Mouse (Mus musculus) liver, embryonic 11.5 days (tissue): ENCODE results near the gene Plekhj1. TPM values are rescaled to one million over a fixed set of nuclear protein-coding genes. Genes with fewer than 3 reads are reported as not detected.

Experiments
- ATAC-seq: fragments of 200-750 bp; cut with Nextera tagmentation; replicated peaks from 2 replicates; pipeline ENCODE4 v1.8.0; 2017; ENCODE audit warnings: moderate number of reproducible peaks, mild to moderate bottlenecking, moderate TSS enrichment, moderate library complexity; ENCODE audit not compliant: low FRiP score
- DNase-seq: peaks from one replicate; pipeline ENCODE4 v3.0.0-alpha.2; 2017; ENCODE audit warnings: low spot score
- H3K27ac ChIP-seq: fragments of 300-500 bp; sonication (generic); 2 replicates; pipeline ENCODE4 v1.5.1; 2014; ENCODE audit warnings: mild to moderate bottlenecking, low read depth, low read length, control low read depth
- H3K27me3 ChIP-seq: fragments of 300-500 bp; sonication (generic); replicated peaks from 2 replicates; pipeline ENCODE4 v1.6.1; 2014; ENCODE audit warnings: low read length, mixed read lengths; ENCODE audit not compliant: control insufficient read depth, insufficient read depth
- H3K36me3 ChIP-seq: fragments of 300-500 bp; sonication (generic); 2 replicates; pipeline ENCODE4 v1.6.1; 2014; ENCODE audit warnings: mild to moderate bottlenecking, low read length, moderate library complexity, mixed read lengths; ENCODE audit not compliant: control insufficient read depth, insufficient read depth
- H3K4me1 ChIP-seq: fragments of 300-500 bp; sonication (generic); replicated peaks from 2 replicates; pipeline ENCODE4 v1.6.1; 2014; ENCODE audit warnings: low read length, mixed read lengths; ENCODE audit not compliant: control insufficient read depth, insufficient read depth
- H3K4me2 ChIP-seq: fragments of 300-500 bp; sonication (generic); 2 replicates; pipeline ENCODE4 v1.6.1; 2014; ENCODE audit warnings: mild to moderate bottlenecking, control low read depth, moderate library complexity
- H3K4me3 ChIP-seq: fragments of 300-500 bp; sonication (generic); 2 replicates; pipeline ENCODE4 v1.5.1; 2014; ENCODE audit warnings: low read depth, low read length, control low read depth
- H3K9ac ChIP-seq: fragments of 300-500 bp; sonication (generic); 2 replicates; pipeline ENCODE4 v1.6.1; 2014; ENCODE audit warnings: low read depth, low read length, control low read depth
- H3K9me3 ChIP-seq: fragments of 300-500 bp; sonication (generic); 2 replicates; pipeline ENCODE4 v1.6.1; 2016; ENCODE audit warnings: low read length, inconsistent platforms, mixed read lengths; ENCODE audit not compliant: control insufficient read depth
- WGBS: fragments of 180-500 bp; shearing (Covaris S2); extraction: QIAGEN DNeasy Blood & Tissue Kit; methylation state at CpG from one replicate; pipeline ENCODE4 v1.1.7; 2014; 5-methylcytosine and 5-hydroxymethylcytosine counted together
- polyA plus RNA-seq: library from polyadenylated mRNA; unstranded; fragments of >200 nt; fragmentation: Nextera tagmentation; extraction: Ambion mirVana; gene quantifications from 2 replicates; pipeline ENCODE4 v1.2.1, GENCODE M21; 2014

The Plekhj1 gene
- 178 and 188 TPM in 2 replicates for polyA plus RNA-seq

GRCm38 (mm10) chr10:80798150-80799006 lies at the start of gene Plekhj1, which contains the start of gene Sf3a2:
Gene Plekhj1, minus strand, starts transcription at chr10:80798626.
Gene Sf3a2, plus strand, starts transcription at chr10:80798198.
- Histone ChIP-seq H3K4me2 (peak within 1 kb of the TSS; percentile 87), H3K36me3 (peaks cover 52% of the 10 kb centered on the region), H3K9me3 (no peaks in the 10 kb centered on the region), H3K27me3 (no peaks in the 10 kb centered on the region), H3K4me3 (peak within 1 kb of the TSS; percentile 89), H3K27ac (peak within 1 kb of the TSS; percentile 98), H3K4me1 (peaks cover 19% of the 10 kb centered on the region), H3K9ac (peak within 1 kb of the TSS; percentile 98)
- DNase-seq: peak; percentile 95
- WGBS: under 1% methylated on average over 104 of the region's 104 CpGs
- ATAC-seq: peak; percentile 90

- Histone ChIP-seq H3K9me3 (no peaks in the 10 kb centered on the region), H3K27me3 (peaks cover 59% of the 10 kb centered on the region), H3K4me2 (no peak overlapping the region), H3K4me1 (peaks cover 15% of the 10 kb centered on the region), H3K9ac (no peak overlapping the region), H3K36me3 (no peaks in the 10 kb centered on the region; the same call in 1 of the 2 replicates), H3K4me3 (no peak overlapping the region), H3K27ac (no peak overlapping the region)
- WGBS: 76% methylated on average over 12 of the region's 12 CpGs
- DNase-seq: no peak
- no peak for ATAC-seq
These were observed 47.3 kb upstream of the Plekhj1 start for GRCm38 (mm10) chr10:80845732-80846131.

- Histone ChIP-seq H3K27me3 (peaks cover 61% of the 10 kb centered on the region), H3K4me2 (no peak overlapping the region; the same call in 1 of the 2 replicates), H3K4me3 (no peak overlapping the region), H3K36me3 (no peaks in the 10 kb centered on the region; the same call in 1 of the 2 replicates), H3K4me1 (peaks cover 15% of the 10 kb centered on the region), H3K9me3 (no peaks in the 10 kb centered on the region), H3K27ac (no peak overlapping the region), H3K9ac (no peak overlapping the region)
- ATAC-seq (no peak), DNase-seq (no peak)
- WGBS: 66% methylated on average over 8 of the region's 8 CpGs
These were observed 46.7 kb upstream of the Plekhj1 start for GRCm38 (mm10) chr10:80845055-80845693.

- Histone ChIP-seq H3K9me3 (no peaks in the 10 kb centered on the region), H3K27ac (no peak within 1 kb of the TSS), H3K27me3 (peaks cover 61% of the 10 kb centered on the region), H3K9ac (no peak within 1 kb of the TSS), H3K36me3 (no peaks in the 10 kb centered on the region), H3K4me3 (peak within 1 kb of the TSS; percentile 36), H3K4me1 (peaks cover 12% of the 10 kb centered on the region), H3K4me2 (peak within 1 kb of the TSS; percentile 65)
- DNase-seq: no peak
- 6% methylated on average over 51 of the region's 51 CpGs for WGBS
- no peak for ATAC-seq
These were observed 45.6 kb upstream of the Plekhj1 start, which contains the start of gene Lingo3 for GRCm38 (mm10) chr10:80843931-80844547. Gene Lingo3, minus strand, starts transcription at chr10:80844039.

- Histone ChIP-seq H3K9ac (no peak overlapping the region), H3K4me2 (peak overlapping the region; percentile 65), H3K27me3 (peaks cover 66% of the 10 kb centered on the region), H3K4me1 (peaks cover 4% of the 10 kb centered on the region; the same call in 1 of the 2 replicates), H3K4me3 (peak overlapping the region; percentile 36), H3K9me3 (no peaks in the 10 kb centered on the region), H3K27ac (no peak overlapping the region), H3K36me3 (no peaks in the 10 kb centered on the region)
- WGBS: 10% methylated on average over 32 of the region's 32 CpGs
- DNase-seq: no peak
- ATAC-seq: no peak
These were observed 44.9 kb upstream of the Plekhj1 start for GRCm38 (mm10) chr10:80843087-80843930.

- Histone ChIP-seq H3K36me3 (no peaks in the 10 kb centered on the region), H3K27ac (no peak overlapping the region), H3K4me2 (no peak overlapping the region), H3K9ac (no peak overlapping the region), H3K9me3 (no peaks in the 10 kb centered on the region), H3K27me3 (peaks cover 70% of the 10 kb centered on the region), H3K4me3 (no peak overlapping the region), H3K4me1 (0 out of 2 replicates have a peak, but pooled peaks cover 3% of the 10 kb centered on the region)
- DNase-seq (no peak), ATAC-seq (no peak)
- 76% methylated on average over 15 of the region's 15 CpGs for WGBS
These were observed 43.9 kb upstream of the Plekhj1 start for GRCm38 (mm10) chr10:80842334-80842733.

GRCm38 (mm10) chr10:80841685-80842084 lies 43.3 kb upstream of the Plekhj1 start:
- Histone ChIP-seq H3K4me2 (no peak overlapping the region), H3K27ac (no peak overlapping the region), H3K27me3 (peaks cover 76% of the 10 kb centered on the region), H3K4me1 (0 out of 2 replicates have a peak, but pooled peaks cover 3% of the 10 kb centered on the region), H3K9me3 (no peaks in the 10 kb centered on the region), H3K4me3 (no peak overlapping the region), H3K36me3 (no peaks in the 10 kb centered on the region), H3K9ac (no peak overlapping the region)
- DNase-seq: no peak
- no peak for ATAC-seq
- 76% methylated on average over 2 of the region's 2 CpGs for WGBS

GRCm38 (mm10) chr10:80839848-80840247 lies 41.4 kb upstream of the Plekhj1 start:
- H3K27me3 ChIP-seq: peaks cover 77% of the 10 kb centered on the region
- no peaks in the 10 kb centered on the region for H3K36me3 ChIP-seq
- no peak overlapping the region for H3K9ac ChIP-seq
- no peak overlapping the region for H3K4me2 ChIP-seq
- ATAC-seq (no peak), DNase-seq (no peak)
- H3K27ac ChIP-seq: no peak overlapping the region
- no peak overlapping the region for H3K4me3 ChIP-seq
- H3K9me3 ChIP-seq: no peaks in the 10 kb centered on the region
- H3K4me1 ChIP-seq: 0 out of 2 replicates have a peak, but pooled peaks cover 3% of the 10 kb centered on the region
- 58% methylated on average over 6 of the region's 6 CpGs for WGBS
